Mouse (Mus musculus) liver, embryonic 14.5 days (tissue): ENCODE measurements at regions not wholly inside any gene's neighbourhood (a gene's known extent, or its start where the extent isn't known, plus 50 kb on each side); places are given as distances from the start of the nearest gene placed in this dataset.

Experiments
- ATAC-seq: fragments of 200-750 bp; cut with Nextera tagmentation; 2 replicates; pipeline ENCODE4 v1.8.0; 2017; ENCODE audit warnings: moderate number of reproducible peaks, mild to moderate bottlenecking, moderate library complexity; ENCODE audit not compliant: insufficient read depth
- DNase-seq, 3 experiments: peaks; one replicate each; pipeline ENCODE4 v3.0.0-alpha.2; 2012 to 2013; ENCODE audit warnings: low read depth in 3 of 3, low spot score in 3 of 3
- H3K27ac ChIP-seq: fragments of 300-500 bp; sonication (generic); 2 replicates; pipeline ENCODE4 v1.5.1; 2014; ENCODE audit warnings: moderate library complexity, mild to moderate bottlenecking, control low read depth, inconsistent platforms
- H3K27me3 ChIP-seq: fragments of 300-500 bp; sonication (generic); 2 replicates; pipeline ENCODE4 v1.6.1; 2014; ENCODE audit warnings: mild to moderate bottlenecking, low read length, moderate library complexity; ENCODE audit not compliant: control insufficient read depth, insufficient read depth
- H3K36me3 ChIP-seq: fragments of 300-500 bp; sonication (generic); replicated peaks from 2 replicates; pipeline ENCODE4 v1.6.1; 2014; ENCODE audit warnings: low read depth; ENCODE audit not compliant: control insufficient read depth, insufficient read depth
- H3K4me1 ChIP-seq, 2 experiments: fragments of 200-500 bp in 1 of 2; fragments of 300-500 bp in 1 of 2; sonication (generic) in 1 of 2; replicated peaks; 2 replicates each; pipeline ENCODE4 v1.6.1; 2012 to 2014; ENCODE audit warnings: antibody characterized with exemption in 1 of 2, inconsistent platforms in 1 of 2, low read length in 1 of 2; ENCODE audit not compliant: control insufficient read depth in 2 of 2, insufficient read depth in 2 of 2
- H3K4me2 ChIP-seq: fragments of 300-500 bp; sonication (generic); 2 replicates; pipeline ENCODE4 v1.6.1; 2014; ENCODE audit warnings: low read depth, mild to moderate bottlenecking, control low read depth, moderate library complexity
- H3K4me3 ChIP-seq, 2 experiments: fragments of 200-500 bp in 1 of 2; fragments of 300-500 bp in 1 of 2; sonication (generic) in 1 of 2; 2 replicates each; pipeline ENCODE4 v1.5.1; 2012 to 2014; ENCODE audit warnings: low read depth in 2 of 2, low read length in 2 of 2, mild to moderate bottlenecking in 2 of 2, control low read depth in 1 of 2, inconsistent platforms in 1 of 2, moderate library complexity in 1 of 2; ENCODE audit not compliant: insufficient read depth in 1 of 2
- H3K9ac ChIP-seq: fragments of 300-500 bp; sonication (generic); replicated peaks from 2 replicates; pipeline ENCODE4 v1.6.1; 2014; ENCODE audit warnings: mild to moderate bottlenecking, control low read depth, moderate library complexity
- H3K9me3 ChIP-seq: fragments of 300-500 bp; sonication (generic); 2 replicates; pipeline ENCODE4 v1.6.1; 2016; ENCODE audit warnings: low read length, mixed read lengths; ENCODE audit not compliant: control insufficient read depth
- CTCF ChIP-seq: IDR thresholded peaks from 2 replicates; pipeline ENCODE4 v1.5.1; 2016; ENCODE audit warnings: antibody characterized with exemption, low read depth, control low read depth
- EP300 ChIP-seq: IDR thresholded peaks from 2 replicates; pipeline ENCODE4 v1.6.1; 2016; ENCODE audit warnings: antibody characterized with exemption, low read depth
- WGBS: fragments of 180-500 bp; shearing (Covaris S2); extraction: QIAGEN DNeasy Blood & Tissue Kit; methylation state at CpG from one replicate; pipeline ENCODE4 v1.1.7; 2014; ENCODE audit not compliant: insufficient replicate concordance; 5-methylcytosine and 5-hydroxymethylcytosine counted together

- no peak for DNase-seq
- WGBS: under 1% methylated on average over 10 of the region's 10 CpGs
- no peak for TF ChIP-seq EP300
- TF ChIP-seq CTCF: 0 out of 2 replicates have a peak, but pooled peaks have one; percentile 41
- Histone ChIP-seq H3K9me3 (no peaks in the 10 kb centered on the region), H3K4me2 (peak overlapping the region; percentile 55), H3K36me3 (no peaks in the 10 kb centered on the region), H3K27ac (no peak overlapping the region), H3K9ac (no peak overlapping the region), H3K4me3 (peak overlapping the region; percentile 25 to 40; a peak in 3 of 4 replicates), H3K27me3 (no peaks in the 10 kb centered on the region), H3K4me1 (peaks cover 0 to 7% of the 10 kb centered on the region in 2 experiments; a peak in 2 of 4 replicates)
- no peak for ATAC-seq
Observed at GRCm38 (mm10) chr17:9167161-9167560, 179.0 kb downstream of the 1700010I14Rik start.

- Histone ChIP-seq H3K27ac (no peak overlapping the region), H3K4me2 (peak overlapping the region; percentile 55), H3K9ac (no peak overlapping the region), H3K9me3 (no peaks in the 10 kb centered on the region), H3K4me1 (peaks cover 0 to 3% of the 10 kb centered on the region in 2 experiments; a peak in 2 of 4 replicates), H3K4me3 (peak overlapping the region; percentile 25 to 40; a peak in 3 of 4 replicates), H3K36me3 (no peaks in the 10 kb centered on the region), H3K27me3 (no peaks in the 10 kb centered on the region)
- TF ChIP-seq EP300: no peak
- TF ChIP-seq CTCF: no peak
- 2% methylated on average over 20 of the region's 20 CpGs for WGBS
- no peak for ATAC-seq
- DNase-seq: no peak
Observed at GRCm38 (mm10) chr17:9167571-9168201, 179.6 kb downstream of the 1700010I14Rik start.

- Histone ChIP-seq H3K27ac (no peak overlapping the region), H3K9me3 (no peaks in the 10 kb centered on the region), H3K4me2 (peak overlapping the region; percentile 55), H3K4me3 (no peak overlapping the region), H3K27me3 (no peaks in the 10 kb centered on the region), H3K36me3 (no peaks in the 10 kb centered on the region), H3K9ac (no peak overlapping the region), H3K4me1 (peaks cover 0 to 2% of the 10 kb centered on the region in 2 experiments; a peak in 1 of 4 replicates)
- DNase-seq (peak in 1 of 3 experiments; percentile 11), ATAC-seq (no peak)
- 2% methylated on average over 5 of the region's 5 CpGs for WGBS
- TF ChIP-seq CTCF (peak; percentile 85), EP300 (no peak)
Observed at GRCm38 (mm10) chr17:9168411-9168810, 180.3 kb downstream of the 1700010I14Rik start.

- H3K4me1 ChIP-seq: peaks cover 0 to 2% of the 10 kb centered on the region in 2 experiments; a peak in 1 of 4 replicates
- 15% methylated on average over 11 of the region's 11 CpGs for WGBS
- no peak for DNase-seq
- no peak overlapping the region for H3K4me3 ChIP-seq
- H3K9ac ChIP-seq: no peak overlapping the region
- no peaks in the 10 kb centered on the region for H3K27me3 ChIP-seq
- H3K36me3 ChIP-seq: no peaks in the 10 kb centered on the region
- TF ChIP-seq EP300 (no peak), CTCF (peak; percentile 55)
- no peak overlapping the region for H3K4me2 ChIP-seq
- H3K9me3 ChIP-seq: no peaks in the 10 kb centered on the region
- no peak overlapping the region for H3K27ac ChIP-seq
- no peak for ATAC-seq
Observed at GRCm38 (mm10) chr17:9169371-9169770, 181.2 kb downstream of the 1700010I14Rik start.

GRCm38 (mm10) chr17:9197160-9197559 is 209.0 kb downstream of the 1700010I14Rik start:
- Histone ChIP-seq H3K36me3 (no peaks in the 10 kb centered on the region), H3K4me2 (no peak overlapping the region), H3K9me3 (no peaks in the 10 kb centered on the region), H3K4me1 (no peaks in the 10 kb centered on the region), H3K27ac (no peak overlapping the region), H3K27me3 (no peaks in the 10 kb centered on the region), H3K4me3 (no peak overlapping the region), H3K9ac (no peak overlapping the region)
- 68% methylated on average over 5 of the region's 5 CpGs for WGBS
- ATAC-seq (no peak), DNase-seq (no peak)
- TF ChIP-seq CTCF (no peak), EP300 (no peak)
